Mouse (Mus musculus): ENCODE measurements around the gene Spata13. TPM values are rescaled to one million over a fixed set of nuclear protein-coding genes. Genes with fewer than 3 reads are reported as not detected.

Gene Spata13
- polyA plus RNA-seq, 1 experiment from 2014 or later, result 19.9 TPM

- peak; percentile 43 for ATAC-seq
These were observed 63.5 kb downstream of the Spata13 start for GRCm38 (mm10) chr14:60697351-60697750.

GRCm38 (mm10) chr14:60698980-60699379 is 65.2 kb downstream of the Spata13 start:
- WGBS, result 75% methylated on average over 10 of the region's 10 CpGs
- Histone ChIP-seq H3K36me3 (ENCODE audit: control insufficient read depth, insufficient read depth, low read length) (no peaks in the 10 kb centered on the region), H3K4me1 (ENCODE audit: control insufficient read depth, insufficient read depth, low read length) (peaks cover 4% of the 10 kb centered on the region), H3K4me3 (ENCODE audit: low read length) (no peak overlapping the region), H3K9ac (ENCODE audit: low read depth, low read length) (no peak overlapping the region), H3K27ac (ENCODE audit: low read length) (no peak overlapping the region), H3K4me2 (ENCODE audit: low read depth, low read length) (no peak overlapping the region), H3K9me3 (ENCODE audit: control insufficient read depth, low read length) (no peaks in the 10 kb centered on the region), H3K27me3 (replicated peaks; ENCODE audit: control insufficient read depth, insufficient read depth, low read length) (no peaks in the 10 kb centered on the region)
- ATAC-seq, result no peak

More at GRCm38 (mm10) chr14:60697351-60697750, 63.5 kb downstream of the Spata13 start:
- no peak overlapping the region for H3K9ac ChIP-seq (ENCODE audit: low read depth, low read length)
- H3K9me3 ChIP-seq (ENCODE audit: control insufficient read depth, low read length), result no peaks in the 10 kb centered on the region
- no peak overlapping the region for H3K4me3 ChIP-seq (ENCODE audit: low read length)
- no peak overlapping the region for H3K4me2 ChIP-seq (ENCODE audit: low read depth, low read length)
- H3K4me1 ChIP-seq (ENCODE audit: control insufficient read depth, insufficient read depth, low read length), result peaks cover 10% of the 10 kb centered on the region
- H3K27ac ChIP-seq (ENCODE audit: low read length), result no peak overlapping the region
- no peaks in the 10 kb centered on the region for H3K36me3 ChIP-seq (ENCODE audit: control insufficient read depth, insufficient read depth, low read length)
- no peaks in the 10 kb centered on the region for H3K27me3 ChIP-seq (replicated peaks; ENCODE audit: control insufficient read depth, insufficient read depth, low read length)
- WGBS, result 64% methylated on average over 6 of the region's 8 CpGs

GRCm38 (mm10) chr14:60702377-60703140 is 68.8 kb downstream of the Spata13 start:
- Histone ChIP-seq H3K4me1 (ENCODE audit: control insufficient read depth, insufficient read depth, low read length) (peaks cover 20% of the 10 kb centered on the region), H3K27me3 (replicated peaks; ENCODE audit: control insufficient read depth, insufficient read depth, low read length) (no peaks in the 10 kb centered on the region), H3K9ac (ENCODE audit: low read depth, low read length) (peak overlapping the region; percentile 36; the same call in 1 of the 2 replicates), H3K27ac (ENCODE audit: low read length) (peak overlapping the region; percentile 33; the same call in 1 of the 2 replicates), H3K36me3 (ENCODE audit: control insufficient read depth, insufficient read depth, low read length) (no peaks in the 10 kb centered on the region; the same call in 1 of the 2 replicates), H3K4me2 (ENCODE audit: low read depth, low read length) (peak overlapping the region; percentile 26), H3K4me3 (ENCODE audit: low read length) (peak overlapping the region; percentile 39), H3K9me3 (ENCODE audit: control insufficient read depth, low read length) (no peaks in the 10 kb centered on the region)
- ATAC-seq, result peak; percentile 90
- 46% methylated on average over 10 of the region's 10 CpGs for WGBS

GRCm38 (mm10) chr14:60704510-60704909 is 70.7 kb downstream of the Spata13 start:
- H3K9ac ChIP-seq (ENCODE audit: low read depth, low read length), result peak overlapping the region; percentile 31
- H3K4me3 ChIP-seq (ENCODE audit: low read length), result peak overlapping the region; percentile 32
- ATAC-seq, result peak; percentile 71
- H3K4me2 ChIP-seq (ENCODE audit: low read depth, low read length), result peak overlapping the region; percentile 23
- no peaks in the 10 kb centered on the region for H3K9me3 ChIP-seq (ENCODE audit: control insufficient read depth, low read length)
- 52% methylated on average over 6 of the region's 6 CpGs for WGBS
- H3K27ac ChIP-seq (ENCODE audit: low read length), result peak overlapping the region; percentile 74
- no peaks in the 10 kb centered on the region for H3K27me3 ChIP-seq (replicated peaks; ENCODE audit: control insufficient read depth, insufficient read depth, low read length)
- H3K36me3 ChIP-seq (ENCODE audit: control insufficient read depth, insufficient read depth, low read length), result no peaks in the 10 kb centered on the region; the same call in 1 of the 2 replicates
- H3K4me1 ChIP-seq (ENCODE audit: control insufficient read depth, insufficient read depth, low read length), result peaks cover 20% of the 10 kb centered on the region

- Histone ChIP-seq H3K9ac (ENCODE audit: low read depth, low read length) (no peak overlapping the region), H3K4me3 (ENCODE audit: low read length) (no peak overlapping the region), H3K9me3 (ENCODE audit: control insufficient read depth, low read length) (no peaks in the 10 kb centered on the region), H3K36me3 (ENCODE audit: control insufficient read depth, insufficient read depth, low read length) (no peaks in the 10 kb centered on the region; the same call in 1 of the 2 replicates), H3K4me1 (ENCODE audit: control insufficient read depth, insufficient read depth, low read length) (peaks cover 20% of the 10 kb centered on the region), H3K27ac (ENCODE audit: low read length) (peak overlapping the region; percentile 74), H3K27me3 (replicated peaks; ENCODE audit: control insufficient read depth, insufficient read depth, low read length) (no peaks in the 10 kb centered on the region), H3K4me2 (ENCODE audit: low read depth, low read length) (peak overlapping the region; percentile 23)
- peak; percentile 31; the same call in 1 of the 2 replicates for ATAC-seq
- WGBS, result 28% methylated on average over 3 of the region's 3 CpGs
These were observed 71.2 kb downstream of the Spata13 start for GRCm38 (mm10) chr14:60704961-60705360.

- Histone ChIP-seq H3K27ac (ENCODE audit: low read length) (no peak overlapping the region), H3K9me3 (ENCODE audit: control insufficient read depth, low read length) (no peaks in the 10 kb centered on the region), H3K4me2 (ENCODE audit: low read depth, low read length) (no peak overlapping the region), H3K36me3 (ENCODE audit: control insufficient read depth, insufficient read depth, low read length) (no peaks in the 10 kb centered on the region; the same call in 1 of the 2 replicates), H3K4me1 (ENCODE audit: control insufficient read depth, insufficient read depth, low read length) (peaks cover 15% of the 10 kb centered on the region), H3K4me3 (ENCODE audit: low read length) (no peak overlapping the region), H3K27me3 (replicated peaks; ENCODE audit: control insufficient read depth, insufficient read depth, low read length) (no peaks in the 10 kb centered on the region), H3K9ac (ENCODE audit: low read depth, low read length) (no peak overlapping the region)
- WGBS, result 65% methylated on average over 11 of the region's 11 CpGs
- ATAC-seq, result no peak
These were observed 75.4 kb downstream of the Spata13 start for GRCm38 (mm10) chr14:60709192-60709591.

- Histone ChIP-seq H3K4me2 (ENCODE audit: low read depth, low read length) (no peak overlapping the region), H3K9me3 (ENCODE audit: control insufficient read depth, low read length) (no peaks in the 10 kb centered on the region), H3K27me3 (replicated peaks; ENCODE audit: control insufficient read depth, insufficient read depth, low read length) (no peaks in the 10 kb centered on the region), H3K9ac (ENCODE audit: low read depth, low read length) (no peak overlapping the region), H3K27ac (ENCODE audit: low read length) (no peak overlapping the region), H3K36me3 (ENCODE audit: control insufficient read depth, insufficient read depth, low read length) (no peaks in the 10 kb centered on the region; the same call in 1 of the 2 replicates), H3K4me3 (ENCODE audit: low read length) (no peak overlapping the region), H3K4me1 (ENCODE audit: control insufficient read depth, insufficient read depth, low read length) (peaks cover 10% of the 10 kb centered on the region)
- ATAC-seq, result no peak
- WGBS, result 88% methylated on average over 8 of the region's 8 CpGs
These were observed 75.9 kb downstream of the Spata13 start for GRCm38 (mm10) chr14:60709749-60710148.

GRCm38 (mm10) chr14:60711161-60711560 is 77.4 kb downstream of the Spata13 start:
- no peak overlapping the region for H3K9ac ChIP-seq (ENCODE audit: low read depth, low read length)
- no peaks in the 10 kb centered on the region for H3K27me3 ChIP-seq (replicated peaks; ENCODE audit: control insufficient read depth, insufficient read depth, low read length)
- no peaks in the 10 kb centered on the region; the same call in 1 of the 2 replicates for H3K4me1 ChIP-seq (ENCODE audit: control insufficient read depth, insufficient read depth, low read length)
- H3K27ac ChIP-seq (ENCODE audit: low read length), result no peak overlapping the region
- H3K36me3 ChIP-seq (ENCODE audit: control insufficient read depth, insufficient read depth, low read length), result no peaks in the 10 kb centered on the region; the same call in 1 of the 2 replicates
- no peak for ATAC-seq
- H3K9me3 ChIP-seq (ENCODE audit: control insufficient read depth, low read length), result no peaks in the 10 kb centered on the region
- H3K4me2 ChIP-seq (ENCODE audit: low read depth, low read length), result no peak overlapping the region
- H3K4me3 ChIP-seq (ENCODE audit: low read length), result no peak overlapping the region
- WGBS, result 82% methylated on average over 5 of the region's 5 CpGs

- no peaks in the 10 kb centered on the region for H3K27me3 ChIP-seq (replicated peaks; ENCODE audit: control insufficient read depth, insufficient read depth, low read length)
- 88% methylated on average over 6 of the region's 6 CpGs for WGBS
- H3K4me2 ChIP-seq (ENCODE audit: low read depth, low read length), result no peak overlapping the region
- no peaks in the 10 kb centered on the region for H3K9me3 ChIP-seq (ENCODE audit: control insufficient read depth, low read length)
- H3K4me1 ChIP-seq (ENCODE audit: control insufficient read depth, insufficient read depth, low read length), result no peaks in the 10 kb centered on the region; the same call in 1 of the 2 replicates
- H3K4me3 ChIP-seq (ENCODE audit: low read length), result no peak overlapping the region
- H3K9ac ChIP-seq (ENCODE audit: low read depth, low read length), result no peak overlapping the region
- no peaks in the 10 kb centered on the region; the same call in 1 of the 2 replicates for H3K36me3 ChIP-seq (ENCODE audit: control insufficient read depth, insufficient read depth, low read length)
- ATAC-seq, result no peak
- H3K27ac ChIP-seq (ENCODE audit: low read length), result no peak overlapping the region
These were observed 77.9 kb downstream of the Spata13 start for GRCm38 (mm10) chr14:60711590-60712288.

Measured in intestine, embryonic 16.5 days (tissue).